Mouse (Mus musculus) Patski (cell line): ENCODE measurements around the gene Gm10272. TPM values are rescaled to one million over a fixed set of nuclear protein-coding genes. Genes with fewer than 3 reads are reported as not detected.
"Not testable (repeated sequence)": the region's sequence is repeated elsewhere in the genome, so short reads cannot be mapped to it uniquely, and the experiment has no call there.

Experiments used
- ATAC-seq: fragments of 100-300 bp; one replicate; pipeline ENCODE4 v1.8.0; 2021
- CTCF ChIA-PET: fragments of 350-600 bp; sonication (Branson Sonifier 250); formaldehyde crosslinking; loops from one replicate; lab custom pipeline; 2022; ENCODE audit warnings: inconsistent platforms; lab: Charles Lee
- POLR2A ChIA-PET: fragments of 350-600 bp; sonication (Branson Sonifier 250); formaldehyde crosslinking; loops from one replicate; lab custom pipeline; 2022; ENCODE audit warnings: antibody characterized with exemption, inconsistent platforms; lab: Charles Lee
- DNase-seq: peaks from one replicate; pipeline ENCODE4 v3.0.0-alpha.2; 2011; ENCODE audit warnings: low read depth, low spot score
- H3K27me3 ChIP-seq: fragments of 371-371 bp; one replicate; pipeline ENCODE4 v1.5.1; 2021
- CTCF ChIP-seq: fragments of 100-300 bp; IDR thresholded peaks from one replicate; pipeline ENCODE4 v1.5.1; 2021
- in situ Hi-C: fragments of 300-500 bp; cut with MboI; formaldehyde crosslinking; loops from 3 replicates; pipeline ENCODE4 v1.11.1; 2018; ENCODE audit warnings: low pct_unique_long_range_greater_than_20kb, mixed read lengths
- polyA plus RNA-seq: library from polyadenylated mRNA; unstranded; gene quantifications from one replicate; pipeline ENCODE4 v1.2.3, GENCODE M21; 2021

Gene Gm10272
- polyA plus RNA-seq, 1 experiment from 2014 or later = not detected

DNA sequence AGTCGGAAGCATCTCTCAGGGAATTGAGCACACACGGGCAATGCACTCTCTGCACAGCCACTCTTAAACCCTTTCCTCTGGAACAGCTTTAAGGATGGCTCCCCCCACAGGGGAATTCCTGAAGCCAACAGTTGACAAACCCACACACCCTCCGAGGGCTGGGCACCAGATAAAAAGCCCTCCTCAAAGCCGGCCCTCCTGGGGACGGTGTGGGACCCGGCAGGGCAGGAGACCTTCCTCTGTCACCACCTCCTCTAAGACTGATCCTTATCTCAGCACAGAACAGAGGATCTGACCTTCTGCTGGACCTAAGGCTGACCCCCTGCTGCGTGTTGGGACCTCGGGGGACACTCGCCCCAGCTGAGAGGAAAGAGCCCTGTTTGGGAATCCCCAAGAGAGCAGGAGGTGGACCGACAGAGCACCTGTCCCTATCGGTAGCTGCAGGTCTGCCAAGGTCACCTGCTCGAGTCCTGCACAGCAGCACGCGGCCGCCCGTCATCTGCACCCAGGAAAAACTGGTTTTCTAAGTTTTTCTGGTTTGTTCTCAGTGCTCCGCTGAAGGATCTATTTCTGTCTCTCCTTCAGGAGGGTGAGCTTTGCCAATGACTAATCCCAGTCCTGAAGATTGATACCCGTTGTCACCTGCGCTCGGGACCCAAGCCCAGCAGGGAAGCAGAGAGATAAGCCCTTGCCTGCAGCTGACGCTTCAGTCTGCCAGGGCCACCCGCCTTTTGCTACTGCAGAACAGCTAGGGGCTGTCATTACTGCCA is 20.3 kb upstream of the Gm10272 start, which contains the start of gene Tspear:
Tspear (plus strand) TSS at position 675 of the 770 bp plus-strand sequence.
- peaks cover 17% of the 10 kb centered on the region for H3K27me3 ChIP-seq
- ATAC-seq (no peak), DNase-seq (no peak)
- in situ Hi-C loops = no loop called here
- no peak for TF ChIP-seq CTCF
- ChIA-PET CTCF (no interaction called here), POLR2A (interaction anchor here (0.7 kb wide), 1 partner anchor 16 kb away, joined by 3 read pairs; no protein-coding TSS in a partner anchor)

DNA sequence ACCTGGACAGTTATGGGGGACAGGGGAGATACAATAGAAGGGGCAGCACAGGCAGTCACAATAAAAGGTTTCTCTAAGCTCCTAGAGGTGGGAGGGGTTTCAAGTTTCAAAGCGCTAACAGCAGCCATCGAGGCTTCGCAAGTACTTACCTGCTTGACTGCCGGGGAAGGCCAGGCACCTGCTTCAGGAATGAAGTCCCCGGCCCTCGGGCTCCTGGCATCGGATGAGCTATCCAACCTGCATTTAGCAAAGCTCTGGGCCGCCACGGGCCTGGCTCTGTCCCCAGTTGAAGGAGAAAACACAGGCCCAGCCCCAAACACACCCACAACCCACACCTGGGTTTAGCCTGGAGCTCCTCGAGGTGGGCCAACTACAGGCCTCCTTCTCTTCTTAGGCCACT is 19.4 kb upstream of the Gm10272 start:
- in situ Hi-C loops = no loop called here
- ATAC-seq = no peak
- ChIA-PET CTCF (no interaction called here), POLR2A (no interaction called here)
- no peak for TF ChIP-seq CTCF
- peaks cover 27% of the 10 kb centered on the region for H3K27me3 ChIP-seq
- no peak for DNase-seq

DNA sequence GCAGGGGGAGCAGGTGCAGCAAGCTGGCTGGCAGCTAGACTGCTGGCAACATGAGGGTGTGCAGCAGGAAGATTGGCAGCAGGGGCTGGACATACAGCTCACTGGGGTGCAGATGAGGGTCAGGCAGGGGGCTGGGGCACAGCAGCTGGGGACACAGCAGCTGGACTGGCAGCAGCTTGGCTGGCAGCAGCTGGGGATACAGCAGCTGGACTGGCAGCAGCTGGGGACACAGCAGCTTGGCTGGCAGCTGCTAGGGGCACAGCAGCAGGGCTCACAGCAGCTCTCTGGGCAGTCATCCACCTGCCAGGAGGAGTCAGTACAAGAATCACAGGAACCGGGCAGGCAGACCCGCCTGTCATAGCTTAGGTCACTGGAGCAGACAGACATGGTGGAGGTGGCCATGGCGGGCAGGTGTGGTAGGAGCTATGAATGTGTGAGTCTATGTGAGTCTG is 16.0 kb upstream of the Gm10272 start, which contains the start of gene Gm19402:
Gm19402 (minus strand) TSS at position 402 of the 452 bp plus-strand sequence.
- H3K27me3 ChIP-seq = peaks cover 33% of the 10 kb centered on the region
- CTCF ChIA-PET, POLR2A ChIA-PET, ATAC-seq, in situ Hi-C loops, DNase-seq: not testable (repeated sequence)

DNA sequence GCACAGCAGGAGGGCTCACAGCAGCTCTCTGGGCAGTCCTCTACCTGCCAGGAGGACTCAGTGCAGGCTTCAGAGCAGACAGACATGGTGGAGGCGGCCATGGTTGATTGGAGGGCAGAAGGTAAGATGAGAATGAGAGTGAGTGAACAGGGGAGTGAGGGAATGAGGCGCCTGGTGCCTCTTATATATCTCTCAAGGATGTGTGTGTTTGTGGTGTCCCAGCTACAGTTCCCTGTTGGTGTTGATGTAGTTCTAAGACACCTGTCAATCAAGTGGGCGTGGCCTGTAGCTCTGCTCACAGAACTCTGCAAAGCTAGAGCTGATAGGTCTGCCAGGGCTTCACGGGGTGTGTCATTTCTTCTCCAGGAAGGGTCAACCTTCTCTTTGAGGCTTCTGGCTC is 9.3 kb upstream of the Gm10272 start, which contains the start of gene Gm9508:
Gm9508 (minus strand) TSS at position 101 of the 400 bp plus-strand sequence.
- in situ Hi-C loops = no loop called here
- ChIA-PET CTCF (interaction anchor here (2.9 kb wide), 1 partner anchor 11 kb away, joined by 9 read pairs; no protein-coding TSS in a partner anchor), POLR2A (no interaction called here)
- H3K27me3 ChIP-seq = peaks cover 6% of the 10 kb centered on the region
- no peak for ATAC-seq
- no peak for DNase-seq
- TF ChIP-seq CTCF = no peak

DNA sequence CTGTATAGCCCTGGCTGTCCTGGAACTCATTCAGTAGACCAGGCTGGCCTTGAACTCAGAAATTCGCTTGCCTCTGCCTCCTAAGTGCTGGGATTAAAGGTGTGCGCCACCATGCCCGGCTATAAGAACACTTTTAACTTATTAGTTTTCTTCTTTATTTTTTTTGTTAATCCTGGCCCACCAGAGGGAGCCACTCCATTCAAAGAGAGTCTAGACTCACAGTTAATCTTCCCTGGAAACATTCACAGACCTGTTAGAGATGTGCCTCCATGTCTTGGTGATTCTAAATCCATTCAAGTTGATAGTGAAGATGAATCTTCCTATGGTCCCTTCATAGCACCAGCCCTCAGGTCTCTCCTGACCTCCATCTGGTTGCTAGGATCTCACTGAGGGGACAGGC is 3.4 kb downstream of the Gm10272 start:
- H3K27me3 ChIP-seq = peaks cover 6% of the 10 kb centered on the region
- CTCF ChIA-PET = no interaction called here
- ATAC-seq = no peak

DNA sequence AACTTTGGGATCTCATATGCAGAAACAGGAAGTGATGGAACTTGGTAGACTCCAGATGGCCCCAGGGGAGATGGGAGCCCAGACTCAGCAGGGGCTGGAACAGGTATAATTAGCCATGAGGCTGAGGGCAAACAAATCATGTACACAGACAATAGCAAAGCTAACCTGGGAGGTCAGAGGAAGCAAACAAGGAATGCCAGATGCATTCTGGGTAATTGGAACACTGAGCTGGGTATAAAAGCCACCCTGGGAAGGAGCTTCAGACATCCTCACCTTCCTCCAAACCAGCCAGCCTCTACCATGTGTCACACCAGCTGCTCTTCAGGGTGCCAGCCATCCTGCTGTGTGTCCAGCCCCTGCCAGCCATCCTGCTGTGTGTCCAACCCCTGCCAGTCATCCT is 4.7 kb downstream of the Gm10272 start, which contains the start of gene Gm10024:
Gm10024 (plus strand) TSS at position 301 of the 400 bp plus-strand sequence.
- DNase-seq, CTCF ChIA-PET, in situ Hi-C loops, ATAC-seq, POLR2A ChIA-PET, H3K27me3 ChIP-seq: not testable (repeated sequence)

More for the DNA sequence above, 3.4 kb downstream of the Gm10272 start:
- POLR2A ChIA-PET = no interaction called here
- in situ Hi-C loops = no loop called here
- no peak for DNase-seq
- TF ChIP-seq CTCF = no peak

DNA sequence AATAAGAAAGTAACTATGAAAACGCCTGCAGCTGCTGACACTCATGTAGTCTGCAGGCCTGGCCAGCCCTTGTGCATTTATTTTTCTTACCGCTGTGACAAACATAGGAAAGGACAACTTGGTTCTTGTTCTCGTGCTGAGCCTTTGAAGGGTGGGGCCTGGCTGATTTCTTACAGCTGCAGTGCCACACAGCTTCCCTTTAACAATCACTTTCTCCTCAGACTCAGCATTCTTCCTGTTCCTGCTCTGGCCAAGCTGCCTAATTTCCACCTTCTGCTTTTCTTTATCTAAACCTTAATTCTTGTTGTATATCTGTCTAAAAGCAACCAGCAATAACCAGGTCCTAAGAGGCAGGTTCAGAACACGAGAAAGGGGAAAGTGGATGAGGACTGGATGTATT is 7.3 kb downstream of the Gm10272 start:
- no peak for DNase-seq
- in situ Hi-C loops = no loop called here
- peaks cover 3% of the 10 kb centered on the region for H3K27me3 ChIP-seq
- ChIA-PET CTCF (no interaction called here), POLR2A (no interaction called here)
- no peak for TF ChIP-seq CTCF
- no peak for ATAC-seq

DNA sequence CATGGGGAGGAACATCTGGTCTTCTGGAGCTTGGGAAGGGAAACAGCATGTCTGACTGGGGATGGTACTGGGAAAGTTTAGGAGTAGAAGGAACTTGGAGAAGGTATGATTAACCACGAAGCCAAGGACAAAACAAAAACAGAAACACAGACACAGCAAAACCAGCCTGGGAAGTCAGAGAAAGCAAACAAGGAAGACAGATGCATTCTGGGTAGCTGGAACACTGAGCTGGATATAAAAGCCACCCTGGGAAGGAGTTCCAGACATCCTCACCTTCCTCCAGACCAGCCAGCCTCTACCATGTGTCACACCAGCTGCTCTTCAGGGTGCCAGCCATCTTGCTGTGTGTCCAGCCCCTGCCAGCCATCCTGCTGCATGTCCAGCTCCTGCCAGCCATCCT is 9.1 kb downstream of the Gm10272 start, which contains the start of gene Gm10142:
Gm10142 (plus strand) TSS at position 301 of the 400 bp plus-strand sequence.
- peaks cover 3% of the 10 kb centered on the region for H3K27me3 ChIP-seq
- POLR2A ChIA-PET = no interaction called here
- no peak for ATAC-seq
- CTCF ChIA-PET = no interaction called here
- no peak for TF ChIP-seq CTCF
- no peak for DNase-seq
- in situ Hi-C loops = no loop called here

DNA sequence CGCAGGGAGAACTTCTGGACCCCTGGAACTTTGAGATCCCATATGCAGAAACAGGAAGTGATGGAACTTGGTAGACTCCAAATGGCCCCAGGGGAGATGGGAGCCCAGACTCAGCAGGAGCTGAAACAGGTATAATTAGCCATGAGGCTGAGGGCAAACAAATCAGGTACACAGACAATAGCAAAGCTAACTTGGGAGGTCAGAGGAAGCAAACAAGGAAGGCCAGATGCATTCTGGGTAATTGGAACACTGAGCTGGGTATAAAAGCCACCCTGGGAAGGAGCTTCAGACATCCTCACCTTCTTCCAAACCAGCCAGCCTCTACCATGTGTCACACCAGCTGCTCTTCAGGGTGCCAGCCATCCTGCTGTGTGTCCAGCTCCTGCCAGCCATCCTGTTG is 13.9 kb downstream of the Gm10272 start, which contains the start of gene Krtap12-1:
Krtap12-1 (plus strand) TSS at position 301 of the 400 bp plus-strand sequence.
- ATAC-seq, CTCF ChIA-PET, POLR2A ChIA-PET: not testable (repeated sequence)

DNA sequence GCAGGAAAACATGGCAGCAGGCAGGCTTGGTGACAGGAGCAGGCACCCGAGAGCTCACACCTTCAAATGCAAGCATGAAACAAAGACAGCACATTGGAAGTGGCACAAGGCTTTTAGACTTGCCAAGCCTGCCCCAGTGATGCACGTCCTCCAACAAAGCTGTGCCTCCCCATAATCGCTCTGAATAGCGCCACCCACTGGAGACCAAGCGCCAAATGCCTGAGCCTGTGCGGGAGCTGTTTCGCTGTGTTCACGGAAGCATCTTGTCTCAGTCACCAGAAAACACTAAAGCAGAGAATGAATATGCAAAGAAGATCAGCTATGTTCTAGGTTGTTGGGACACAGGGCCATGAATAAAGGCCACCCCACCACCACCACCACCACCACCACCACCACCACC is 18.4 kb downstream of the Gm10272 start:
- POLR2A ChIA-PET = no interaction called here
- ATAC-seq (no peak), DNase-seq (no peak)
- in situ Hi-C loops = no loop called here
- CTCF ChIA-PET = interaction anchor here (1.0 kb wide), 1 partner anchor 14 kb away, joined by 3 read pairs; no protein-coding TSS in a partner anchor
- peaks cover 41% of the 10 kb centered on the region for H3K27me3 ChIP-seq
- no peak for TF ChIP-seq CTCF

More for the DNA sequence above, 13.9 kb downstream of the Gm10272 start, which contains the start of gene Krtap12-1:
- peaks cover 29% of the 10 kb centered on the region for H3K27me3 ChIP-seq
- DNase-seq, in situ Hi-C loops: not testable (repeated sequence)

DNA sequence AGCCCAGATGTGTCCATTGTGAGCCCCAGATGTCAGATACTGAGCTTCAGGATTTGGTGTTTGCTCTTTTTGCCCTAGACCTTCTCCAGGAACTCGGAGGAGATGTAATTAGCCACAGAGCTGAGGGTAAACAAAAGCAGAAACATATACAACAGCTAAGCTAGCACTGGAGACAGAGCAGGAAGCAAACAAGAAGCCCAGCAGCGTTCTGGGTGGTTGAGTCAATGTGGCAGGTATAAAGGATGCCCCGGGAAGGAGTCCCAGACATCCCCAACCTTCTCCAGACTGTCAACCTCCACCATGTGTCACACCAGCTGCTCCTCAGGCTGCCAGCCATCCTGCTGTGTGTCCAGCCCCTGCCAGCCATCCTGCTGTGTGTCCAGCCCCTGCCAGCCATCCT is 19.8 kb downstream of the Gm10272 start, which contains the start of gene Gm10100:
Gm10100 (plus strand) TSS at position 301 of the 400 bp plus-strand sequence.
- ATAC-seq (no peak), DNase-seq (no peak)
- no peak for TF ChIP-seq CTCF
- peaks cover 41% of the 10 kb centered on the region for H3K27me3 ChIP-seq
- in situ Hi-C loops = no loop called here
- CTCF ChIA-PET = no interaction called here
- POLR2A ChIA-PET = no interaction called here
